Mouse (Mus musculus): ENCODE measurements around the gene Cep250. TPM values are rescaled to one million over a fixed set of nuclear protein-coding genes. Genes with fewer than 3 reads are reported as not detected.

Cep250 gene
- total and polyA plus RNA-seq, 3 experiments, result 12.8 to 16.4 TPM; not detected in 1

- TF ChIP-seq E2F4 (IDR thresholded peaks at IDR 0.05; ENCODE audit: borderline replicate concordance, low read depth, low read length) (no peak), HCFC1 (IDR thresholded peaks at IDR 0.05; ENCODE audit: low read depth, low read length) (no peak), GATA1 (IDR thresholded peaks at IDR 0.05; ENCODE audit: low read depth, low read length) (no peak), UBTF (IDR thresholded peaks at IDR 0.05; ENCODE audit: borderline replicate concordance, insufficient read depth, low read depth, low read length) (no peak), RCOR1 (IDR thresholded peaks at IDR 0.05; ENCODE audit: low read depth, low read length) (no peak), TCF12 (IDR thresholded peaks at IDR 0.05; ENCODE audit: low read depth, low read length) (no peak), MXI1 (IDR thresholded peaks at IDR 0.05; ENCODE audit: low read depth, low read length) (no peak), MAFK (IDR thresholded peaks at IDR 0.05; ENCODE audit: borderline replicate concordance, low read depth, low read length) (no peak), ZMIZ1 (IDR thresholded peaks at IDR 0.05; ENCODE audit: low read depth, low read length) (no peak), MAZ (IDR thresholded peaks at IDR 0.05; ENCODE audit: low read depth, low read length) (no peak), SMC3 (IDR thresholded peaks at IDR 0.05; ENCODE audit: low read depth, low read length) (no peak), TAL1 (IDR thresholded peaks at IDR 0.05; ENCODE audit: low read length) (no peak)
- Histone ChIP-seq H3K79me2 (ENCODE audit: control insufficient read depth, insufficient read depth, low read length, poor library complexity) (no peaks in the 10 kb centered on the region), H3K4me1 (ENCODE audit: control insufficient read depth in 1 of 2, insufficient read depth in 2 of 2, low read length in 2 of 2) (peaks cover 9 to 20% of the 10 kb centered on the region in 2 experiments; a peak in 3 of 4 replicates), H3K9ac (ENCODE audit: control insufficient read depth, low read depth, low read length, poor library complexity, severe bottlenecking) (no peak overlapping the region), H3K36me3 (ENCODE audit: control insufficient read depth in 1 of 2, insufficient read depth in 2 of 2, low read length in 2 of 2) (peaks cover 0 to 16% of the 10 kb centered on the region in 2 experiments; a peak in 2 of 4 replicates), H3K27ac (ENCODE audit: control insufficient read depth, low read depth, low read length) (no peak overlapping the region), H3K4me3 (ENCODE audit: control insufficient read depth in 1 of 2, insufficient read depth in 1 of 2, low read depth in 2 of 2, low read length in 2 of 2) (no peak overlapping the region), H3K27me3 (ENCODE audit: control insufficient read depth in 1 of 2, insufficient read depth in 2 of 2, low read length in 2 of 2) (no peaks in the 10 kb centered on the region), H3K9me3 (replicated peaks; ENCODE audit: insufficient read depth, low read length) (no peaks in the 10 kb centered on the region)
- no peak for DNase-seq (ENCODE audit: low read depth, low spot score)
Observed at GRCm38 (mm10) chr2:155991863-155992321, 35.6 kb downstream of the Cep250 start.

- Histone ChIP-seq H3K27ac (ENCODE audit: control insufficient read depth, low read depth, low read length) (no peak overlapping the region), H3K27me3 (ENCODE audit: control insufficient read depth in 1 of 2, insufficient read depth in 2 of 2, low read length in 2 of 2) (no peaks in the 10 kb centered on the region), H3K79me2 (ENCODE audit: control insufficient read depth, insufficient read depth, low read length, poor library complexity) (peaks cover 6% of the 10 kb centered on the region), H3K9me3 (replicated peaks; ENCODE audit: insufficient read depth, low read length) (no peaks in the 10 kb centered on the region), H3K36me3 (ENCODE audit: control insufficient read depth in 1 of 2, insufficient read depth in 2 of 2, low read length in 2 of 2) (peaks cover 0 to 4% of the 10 kb centered on the region in 2 experiments; a peak in 2 of 4 replicates), H3K9ac (ENCODE audit: control insufficient read depth, low read depth, low read length, poor library complexity, severe bottlenecking) (no peak overlapping the region), H3K4me3 (ENCODE audit: control insufficient read depth in 1 of 2, insufficient read depth in 1 of 2, low read depth in 2 of 2, low read length in 2 of 2) (no peak overlapping the region), H3K4me1 (ENCODE audit: control insufficient read depth in 1 of 2, insufficient read depth in 2 of 2, low read length in 2 of 2) (peaks cover 0 to 6% of the 10 kb centered on the region in 2 experiments; a peak in 1 of 4 replicates)
- TF ChIP-seq TAL1 (IDR thresholded peaks at IDR 0.05; ENCODE audit: low read length), result no peak
- TF ChIP-seq MYC (IDR thresholded peaks at IDR 0.05; ENCODE audit: low read depth, low read length), result no peak
- TF ChIP-seq ZMIZ1 (IDR thresholded peaks at IDR 0.05; ENCODE audit: low read depth, low read length), result no peak
- TF ChIP-seq ZKSCAN1 (IDR thresholded peaks at IDR 0.05; ENCODE audit: low read depth, low read length), result no peak
- TF ChIP-seq RAD21 (IDR thresholded peaks at IDR 0.05; ENCODE audit: low read depth, low read length), result peak; percentile 7
- no peak for TF ChIP-seq NRF1 (IDR thresholded peaks at IDR 0.05; ENCODE audit: insufficient read depth, low read depth, low read length, poor library complexity, severe bottlenecking)
- no peak for TF ChIP-seq TCF12 (IDR thresholded peaks at IDR 0.05; ENCODE audit: low read depth, low read length)
- TF ChIP-seq SMC3 (IDR thresholded peaks at IDR 0.05; ENCODE audit: low read depth, low read length), result peak; percentile 33; the same call in 1 of the 2 replicates
- TF ChIP-seq KAT2A (conservative IDR thresholded peaks at IDR 0.05; ENCODE audit: low read depth, low read length), result no peak
- no peak for TF ChIP-seq GATA1 (IDR thresholded peaks at IDR 0.05; ENCODE audit: low read depth, low read length)
- TF ChIP-seq MXI1 (IDR thresholded peaks at IDR 0.05; ENCODE audit: low read depth, low read length), result no peak
- no peak for TF ChIP-seq SIN3A (IDR thresholded peaks at IDR 0.05; ENCODE audit: low read length)
- TF ChIP-seq BHLHE40 (IDR thresholded peaks at IDR 0.05; ENCODE audit: borderline replicate concordance, low read depth, low read length), result no peak
- no peak for TF ChIP-seq E2F4 (IDR thresholded peaks at IDR 0.05; ENCODE audit: borderline replicate concordance, low read depth, low read length)
- no peak for TF ChIP-seq ELF1 (IDR thresholded peaks at IDR 0.05; ENCODE audit: low read depth, low read length)
- TF ChIP-seq HCFC1 (IDR thresholded peaks at IDR 0.05; ENCODE audit: low read depth, low read length), result no peak
- peak; percentile 34 to 57 (median 48); a peak in 5 of 6 replicates for TF ChIP-seq CTCF (IDR thresholded peaks at IDR 0.05 in 2 of 3, conservative IDR thresholded peaks at IDR 0.05 in 1 of 3; ENCODE audit: control insufficient read depth in 1 of 3, insufficient read depth in 1 of 3, low read depth in 2 of 3, low read length in 3 of 3, poor library complexity in 1 of 3, severe bottlenecking in 1 of 3)
- no peak for TF ChIP-seq POLR2A (IDR thresholded peaks at IDR 0.05; ENCODE audit: control insufficient read depth in 1 of 2, insufficient read depth in 1 of 2, low read depth in 1 of 2, low read length in 2 of 2, poor library complexity in 1 of 2)
- TF ChIP-seq MYB (IDR thresholded peaks at IDR 0.05; ENCODE audit: low read depth, low read length), result no peak
- no peak for TF ChIP-seq EP300 (IDR thresholded peaks at IDR 0.05; ENCODE audit: low read depth in 1 of 2, low read length in 2 of 2)
- peak; percentile 61 for DNase-seq (ENCODE audit: low read depth, low spot score)
Observed at GRCm38 (mm10) chr2:156005393-156005792, 49.1 kb downstream of the Cep250 start.
